Mouse (Mus musculus) kidney, postnatal 14 days (tissue): ENCODE measurements around the gene Slc44a1.

Experiments used
- DNase-seq: peaks from one replicate; pipeline ENCODE4 v3.0.0; 2022; ENCODE audit warnings: mixed read lengths

The Slc44a1 gene

GRCm38 (mm10) chr4:53440010-53440815 lies at the start of gene Slc44a1:
Gene Slc44a1 (plus strand): TSS chr4:53440413.
- peak; percentile 95 for DNase-seq

GRCm38 (mm10) chr4:53395002-53395401 lies 45.2 kb upstream of the Slc44a1 start:
- no peak for DNase-seq

GRCm38 (mm10) chr4:53396623-53397192 lies 43.5 kb upstream of the Slc44a1 start:
- no peak for DNase-seq

GRCm38 (mm10) chr4:53397280-53398117 lies 42.7 kb upstream of the Slc44a1 start:
- DNase-seq, result no peak

- no peak for DNase-seq
These were observed 41.7 kb upstream of the Slc44a1 start for GRCm38 (mm10) chr4:53398561-53398960.

- no peak for DNase-seq
These were observed 40.8 kb upstream of the Slc44a1 start for GRCm38 (mm10) chr4:53399428-53399827.

GRCm38 (mm10) chr4:53403386-53403785 lies 36.8 kb upstream of the Slc44a1 start:
- no peak for DNase-seq

GRCm38 (mm10) chr4:53404431-53404925 lies 35.7 kb upstream of the Slc44a1 start:
- no peak for DNase-seq

- no peak for DNase-seq
These were observed 33.3 kb upstream of the Slc44a1 start for GRCm38 (mm10) chr4:53406866-53407265.

- DNase-seq, result no peak
These were observed 31.4 kb upstream of the Slc44a1 start for GRCm38 (mm10) chr4:53408821-53409220.

GRCm38 (mm10) chr4:53409526-53410085 lies 30.6 kb upstream of the Slc44a1 start:
- DNase-seq, result no peak

- no peak for DNase-seq
These were observed 29.5 kb upstream of the Slc44a1 start for GRCm38 (mm10) chr4:53410752-53411151.

- no peak for DNase-seq
These were observed 28.0 kb upstream of the Slc44a1 start for GRCm38 (mm10) chr4:53411958-53412870.

- DNase-seq, result no peak
These were observed 27.2 kb upstream of the Slc44a1 start for GRCm38 (mm10) chr4:53412991-53413390.

GRCm38 (mm10) chr4:53414031-53414797 lies 26.0 kb upstream of the Slc44a1 start:
- no peak for DNase-seq

- peak; percentile 28 for DNase-seq
These were observed 24.2 kb upstream of the Slc44a1 start for GRCm38 (mm10) chr4:53415873-53416637.

- no peak for DNase-seq
These were observed 23.3 kb upstream of the Slc44a1 start for GRCm38 (mm10) chr4:53416928-53417327.

- DNase-seq, result no peak
These were observed 17.4 kb upstream of the Slc44a1 start for GRCm38 (mm10) chr4:53422799-53423198.

GRCm38 (mm10) chr4:53427120-53427519 lies 13.1 kb upstream of the Slc44a1 start:
- DNase-seq, result no peak

- DNase-seq, result no peak
These were observed 9.7 kb upstream of the Slc44a1 start for GRCm38 (mm10) chr4:53430522-53430921.
